Mouse (Mus musculus): ENCODE data around the gene Oprl1.

DNA sequence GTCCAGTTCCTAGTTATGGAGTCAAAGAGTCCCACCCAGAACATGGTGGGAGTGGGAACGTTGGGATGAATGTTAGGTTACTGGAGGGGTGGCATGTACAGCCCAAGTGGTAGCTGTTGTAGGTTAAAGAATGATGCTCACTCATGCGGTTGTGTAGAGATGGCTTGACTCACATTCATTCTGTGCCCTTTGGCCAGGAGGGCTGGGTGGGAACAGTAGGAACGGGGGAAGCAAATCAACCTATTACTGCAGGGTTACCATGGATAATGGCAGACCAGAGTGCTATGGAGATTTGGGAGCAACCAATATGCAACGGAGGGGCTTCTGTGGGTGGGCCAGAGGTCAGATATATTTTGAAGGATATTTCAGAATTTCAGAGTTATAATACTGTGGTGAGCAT, 39.9 kb upstream of the Oprl1 start:
- TF ChIP-seq POLR2A (IDR thresholded peaks at IDR 0.05; ENCODE audit: extremely low read depth, insufficient read depth, low read length) (no peak), CTCF (IDR thresholded peaks at IDR 0.05; ENCODE audit: extremely low read depth, insufficient read depth, low read length) (no peak)

Measured in cortical plate, adult 2 months (tissue).